Mouse (Mus musculus) adrenal gland, postnatal 14 days (tissue): Measurements from ENCODE around the gene Tradd. TPM values are rescaled to one million over a fixed set of nuclear protein-coding genes. Genes with fewer than 3 reads are reported as not detected.
"Not testable (repeated sequence)": the region's sequence is repeated elsewhere in the genome, so short reads cannot be mapped to it uniquely, and the experiment has no call there.

Experiments used
- DNase-seq: peaks from one replicate; pipeline ENCODE4 v3.0.0; 2021; ENCODE audit warnings: mixed read lengths
- total RNA-seq: library from RNA; stranded (reverse); gene quantifications from 2 replicates; pipeline ENCODE4 v1.2.3, GENCODE M21; 2021

Gene Tradd
- total RNA-seq, 1 experiment from 2014 or later, result 12.7 TPM

DNA sequence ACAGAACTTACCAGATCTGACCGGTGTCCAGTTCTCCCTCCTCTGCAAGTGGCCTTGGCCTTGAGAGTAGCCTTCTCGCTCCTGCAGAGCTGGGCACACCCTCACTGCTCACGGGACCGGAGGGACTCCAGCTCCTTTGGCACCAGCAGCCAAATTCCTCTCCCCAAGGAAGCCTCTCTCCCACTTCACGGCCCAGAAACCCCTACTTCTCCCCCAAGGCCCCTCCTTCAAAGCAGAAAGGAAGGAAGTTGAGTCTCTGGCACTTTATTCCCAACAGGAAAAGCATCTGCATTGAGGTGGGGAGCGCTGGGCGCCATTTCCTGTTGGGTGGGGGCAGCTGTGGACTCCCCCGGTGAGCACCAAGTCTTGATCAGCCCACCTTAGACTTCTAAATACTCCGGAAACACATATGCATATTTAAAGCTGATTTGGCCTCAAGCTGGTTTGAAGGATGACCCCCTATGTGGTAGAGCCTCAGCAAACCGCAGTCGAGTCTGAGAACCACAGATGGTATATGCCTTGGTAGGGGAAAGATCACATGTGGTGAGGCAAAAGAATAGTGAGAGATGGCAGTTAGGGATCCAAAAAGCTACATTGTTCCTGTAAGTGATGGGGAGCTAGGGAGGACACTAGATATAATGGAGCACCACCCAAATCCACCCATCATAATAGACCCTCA is 31.6 kb upstream of the Tradd start, which contains the start of gene Exoc3l:
Gene Exoc3l, minus strand, starts transcription at position 207 of the 679 bp plus-strand sequence.
- DNase-seq, result peak; percentile 80

DNA sequence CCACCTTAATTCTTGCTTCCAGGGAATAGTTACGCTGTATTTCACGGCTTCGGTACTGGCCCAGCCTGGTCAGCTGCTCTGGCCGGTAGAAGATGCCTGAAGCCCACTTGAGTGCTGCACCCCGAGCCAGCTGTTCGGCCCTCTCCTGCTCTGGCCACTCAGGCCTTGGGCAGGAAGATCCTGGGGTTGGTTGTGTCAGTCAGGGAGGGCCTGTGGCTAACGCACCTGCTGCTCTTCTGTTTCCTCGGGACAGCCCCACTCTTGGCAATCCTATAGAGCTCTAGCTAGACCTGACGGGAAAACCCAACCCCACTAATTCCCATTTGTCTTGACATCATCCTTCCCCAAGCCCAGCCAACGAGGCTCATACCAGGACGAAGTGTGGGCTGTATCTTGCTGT is 30.8 kb upstream of the Tradd start:
- no peak for DNase-seq

DNA sequence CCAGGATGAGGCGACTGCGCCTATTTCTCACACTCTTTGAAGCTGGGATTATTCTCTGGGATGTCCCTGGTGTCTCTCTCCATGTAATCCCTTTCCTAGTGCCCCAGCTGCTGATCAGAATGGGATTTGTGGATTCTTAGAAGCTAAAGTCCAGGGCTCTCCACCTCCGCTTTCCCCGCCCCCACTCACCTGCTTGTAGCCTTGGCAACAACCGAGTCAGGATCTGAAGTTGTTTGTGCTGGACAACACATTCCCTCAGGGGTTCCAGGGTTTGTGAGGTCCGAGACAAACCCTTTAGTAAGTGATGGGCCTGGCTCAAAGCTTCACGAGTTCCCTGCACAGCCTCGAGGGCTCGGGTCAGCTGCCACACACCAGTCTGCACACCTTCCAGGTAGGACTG is 30.4 kb upstream of the Tradd start:
- DNase-seq, result no peak

- no peak for DNase-seq
Observed at GRCm38 (mm10) chr8:105293405-105293804, 29.0 kb upstream of the Tradd start.

- no peak for DNase-seq
Observed at GRCm38 (mm10) chr8:105292471-105292870, 28.1 kb upstream of the Tradd start.

DNA sequence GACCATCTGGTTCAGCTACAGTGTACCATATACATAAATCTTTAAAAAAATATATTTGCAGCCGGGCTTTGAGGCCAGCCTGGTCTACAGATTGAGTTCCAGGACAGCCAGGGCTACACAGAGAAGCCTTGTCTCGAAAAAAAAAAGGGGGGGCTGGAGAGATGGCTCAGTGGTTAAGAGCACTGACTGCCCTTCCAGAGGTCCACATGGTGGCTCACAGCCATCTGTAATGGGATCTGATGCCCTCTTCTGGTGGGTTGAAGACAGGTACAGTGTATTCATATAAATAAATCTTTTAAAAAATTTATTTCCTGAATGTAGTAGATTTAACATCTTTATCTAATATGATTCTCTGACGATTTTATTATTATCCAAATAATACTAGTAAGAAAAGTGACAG is 27.4 kb upstream of the Tradd start:
- DNase-seq, result not testable (repeated sequence)

GRCm38 (mm10) chr8:105291364-105291763 is 27.0 kb upstream of the Tradd start:
- not testable (repeated sequence) for DNase-seq

DNA sequence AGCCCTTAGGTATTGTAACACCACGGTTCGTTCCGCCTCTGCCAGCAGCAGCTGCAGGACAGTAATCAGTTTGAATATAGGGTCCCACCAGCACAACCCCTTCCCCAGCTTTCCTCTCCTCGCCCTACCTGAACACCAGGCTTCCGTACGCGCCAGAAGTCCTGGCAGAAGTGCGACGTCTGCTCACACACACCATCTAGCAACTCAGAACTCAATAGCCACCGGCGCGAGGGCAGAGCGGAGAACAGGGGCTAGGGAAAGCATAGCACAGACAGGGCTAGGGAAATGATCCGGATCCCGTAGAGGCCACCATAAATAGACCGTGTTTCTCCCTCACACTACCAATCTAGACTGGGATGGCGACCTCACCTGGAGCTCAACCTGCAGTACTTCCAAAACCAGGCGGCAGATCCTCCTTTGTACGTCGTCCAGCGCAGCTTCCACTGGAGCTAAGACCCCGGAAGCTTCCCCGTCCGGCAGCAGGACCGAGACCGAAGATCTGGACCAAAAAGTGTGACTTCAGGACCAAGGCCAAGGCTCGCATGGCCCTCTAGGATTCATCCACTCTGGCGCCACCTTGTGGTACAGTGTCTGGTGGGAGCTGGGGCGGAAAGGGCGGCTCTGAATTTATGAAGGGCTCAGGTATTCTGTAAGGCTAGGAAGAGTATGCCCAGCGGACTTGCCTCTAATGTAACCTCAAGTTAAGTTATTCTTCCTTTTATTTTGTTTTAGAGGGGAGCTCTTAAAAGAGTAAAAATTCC is 26.3 kb upstream of the Tradd start:
- DNase-seq, result peak; percentile 96

- peak; percentile 82 for DNase-seq
Observed at GRCm38 (mm10) chr8:105289805-105290460, 25.5 kb upstream of the Tradd start, which contains the start of gene 4931428F04Rik. 4931428F04Rik (minus strand) TSS chr8:105289864.

- peak; percentile 96 for DNase-seq
Observed at GRCm38 (mm10) chr8:105288958-105289732, 24.7 kb upstream of the Tradd start.

DNA sequence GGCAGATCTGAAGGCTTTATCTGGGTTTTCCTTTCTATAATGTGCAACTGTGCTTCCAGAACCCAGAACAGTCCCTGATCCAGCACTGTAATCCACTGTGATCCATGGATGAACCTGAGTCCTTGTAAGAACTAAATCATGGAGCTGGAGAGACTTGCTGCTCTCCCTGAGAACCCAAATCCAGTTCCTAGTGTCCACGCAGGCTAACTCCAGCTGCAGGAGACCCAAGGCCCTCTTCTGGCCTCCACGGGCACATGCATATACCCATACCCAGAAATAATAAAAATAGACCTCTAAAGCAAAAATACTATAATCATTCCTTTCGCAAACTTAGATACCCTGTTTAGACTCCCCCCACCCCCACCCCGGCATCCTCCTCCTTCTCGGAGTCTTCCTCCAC is 23.8 kb upstream of the Tradd start:
- no peak for DNase-seq

DNA sequence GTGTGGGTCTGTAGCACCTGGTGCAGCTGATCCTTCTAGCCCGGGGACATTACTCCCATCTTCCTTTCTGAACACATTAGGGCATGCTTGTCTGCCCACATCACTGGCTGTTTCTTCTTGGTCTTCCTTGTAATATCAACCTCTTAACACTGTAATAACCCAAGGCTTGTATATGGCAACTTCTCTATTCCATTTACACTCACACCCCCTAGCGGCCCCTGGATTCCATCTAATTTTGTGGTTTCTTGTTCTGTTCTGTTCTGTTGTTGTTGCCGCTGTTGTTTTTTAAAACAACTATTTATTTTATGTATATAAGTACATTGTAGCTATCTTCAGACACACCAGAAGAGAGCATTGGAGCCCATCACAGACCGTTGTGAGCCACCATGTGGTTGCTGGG is 22.5 kb upstream of the Tradd start:
- DNase-seq, result no peak

DNA sequence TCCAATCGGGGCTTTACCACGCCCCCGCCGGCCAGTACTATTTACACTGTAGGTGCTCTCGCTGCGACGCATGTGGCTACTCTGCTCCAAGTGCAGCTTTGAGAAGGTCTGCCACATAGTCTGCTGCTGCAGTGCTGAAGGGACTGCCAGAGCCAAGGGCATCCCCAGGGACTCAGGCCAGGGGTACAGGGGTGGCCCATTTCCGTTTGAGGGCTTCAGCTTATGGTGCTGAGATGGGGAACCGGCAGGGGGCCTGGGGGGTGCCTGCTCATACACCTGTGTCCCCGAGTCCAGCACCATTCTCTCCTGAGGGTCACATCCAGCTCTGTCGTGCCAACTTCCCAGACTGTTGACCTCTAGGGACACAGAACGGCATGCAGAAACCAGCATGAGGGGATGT is 21.1 kb upstream of the Tradd start:
- DNase-seq, result no peak

DNA sequence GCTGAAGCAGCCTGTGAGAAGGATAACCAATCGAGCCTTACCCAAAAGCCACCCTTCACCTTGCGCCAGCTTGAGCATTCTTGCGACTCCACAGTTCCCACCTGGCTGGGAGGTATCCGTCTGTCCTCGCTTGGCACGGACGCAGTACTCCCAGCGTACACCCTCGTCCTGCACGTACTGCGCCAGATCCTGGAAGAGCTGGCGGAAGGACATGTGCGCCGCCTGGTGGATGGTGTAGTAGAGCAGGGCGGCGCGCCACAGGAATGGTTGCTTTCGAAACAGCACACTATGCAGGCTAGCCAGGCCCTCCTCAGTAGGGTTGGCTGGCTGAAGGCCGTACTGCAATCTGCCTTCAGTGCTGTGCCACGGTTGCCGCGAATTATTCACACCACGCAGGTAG is 18.7 kb upstream of the Tradd start:
- DNase-seq, result peak; percentile 80

DNA sequence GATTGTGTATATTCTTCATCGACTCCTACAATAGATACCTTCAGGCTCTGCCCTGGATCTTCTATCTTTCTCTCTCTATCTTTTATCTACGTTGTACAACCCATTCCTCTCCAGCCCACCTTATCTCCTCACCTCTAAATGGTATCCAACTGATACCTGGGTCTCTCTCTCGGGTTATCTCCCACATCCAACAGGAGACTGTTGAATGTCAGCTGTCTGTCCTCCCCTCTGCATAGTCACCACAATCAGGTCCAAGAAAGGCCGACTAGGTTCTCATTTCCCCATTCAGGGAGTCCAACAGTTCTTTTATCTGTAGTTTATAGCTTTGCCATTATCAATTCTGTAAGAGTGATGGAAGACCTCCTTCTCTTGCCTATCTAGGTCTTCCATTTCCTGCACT is 17.8 kb upstream of the Tradd start:
- DNase-seq, result no peak

DNA sequence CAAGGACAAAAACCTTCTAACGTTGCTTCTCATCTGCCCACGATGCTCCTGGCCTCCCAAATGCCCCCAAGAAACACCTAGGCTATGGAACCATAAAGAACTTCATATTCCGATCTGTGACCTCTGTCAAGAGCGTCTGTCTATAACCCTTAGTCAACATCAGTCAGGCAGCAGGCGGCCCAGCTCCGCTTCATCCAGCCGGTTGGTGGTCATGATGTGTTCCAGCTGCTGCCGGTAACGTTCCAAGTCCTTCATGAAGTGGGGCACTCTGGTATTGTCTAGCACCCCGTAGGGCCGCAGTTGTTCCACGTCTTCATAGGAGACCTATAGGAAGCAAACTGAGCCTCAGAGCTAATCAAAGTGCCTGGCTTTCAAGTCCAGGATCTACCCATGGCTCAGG is 17.4 kb upstream of the Tradd start:
- DNase-seq, result no peak

DNA sequence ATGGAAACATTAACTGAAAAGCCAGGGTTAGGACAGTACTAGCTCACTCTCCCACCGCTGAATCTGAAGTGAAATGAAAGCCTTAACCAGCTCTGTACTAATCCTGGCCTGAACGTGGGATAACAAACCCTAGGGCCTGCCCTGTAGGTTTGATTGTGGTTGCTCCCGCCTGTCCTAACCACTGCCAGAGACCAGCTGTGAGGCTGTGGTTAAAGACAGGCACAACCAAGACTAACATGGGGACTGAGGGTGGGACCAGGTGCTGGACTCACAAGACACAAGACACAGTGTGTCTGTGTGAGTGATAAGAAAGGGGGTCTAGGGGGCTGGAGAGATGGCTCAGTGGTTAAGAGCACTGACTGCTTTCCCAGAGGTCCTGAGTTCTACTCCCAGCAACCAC is 16.2 kb upstream of the Tradd start:
- DNase-seq, result no peak

DNA sequence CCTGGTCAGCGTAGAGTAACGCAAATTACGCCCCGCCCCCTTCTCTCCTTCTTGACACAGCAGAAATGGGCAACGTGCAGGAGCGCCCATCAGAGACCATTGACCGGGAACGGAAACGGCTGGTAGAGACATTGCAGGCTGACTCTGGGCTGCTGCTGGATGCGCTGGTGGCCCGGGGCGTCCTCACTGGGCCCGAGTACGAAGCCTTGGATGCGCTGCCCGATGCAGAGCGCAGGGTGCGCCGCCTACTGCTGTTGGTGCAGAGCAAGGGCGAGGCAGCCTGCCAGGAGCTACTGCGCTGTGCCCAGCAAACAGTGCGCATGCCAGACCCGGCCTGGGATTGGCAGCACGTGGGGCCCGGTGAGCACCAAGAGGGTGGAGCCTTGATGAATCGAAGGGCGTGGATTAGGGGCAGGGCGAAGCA is 14.5 kb upstream of the Tradd start:
- DNase-seq, result peak; percentile 94

GRCm38 (mm10) chr8:105276292-105277120 is 12.1 kb upstream of the Tradd start:
- peak; percentile 70 for DNase-seq

DNA sequence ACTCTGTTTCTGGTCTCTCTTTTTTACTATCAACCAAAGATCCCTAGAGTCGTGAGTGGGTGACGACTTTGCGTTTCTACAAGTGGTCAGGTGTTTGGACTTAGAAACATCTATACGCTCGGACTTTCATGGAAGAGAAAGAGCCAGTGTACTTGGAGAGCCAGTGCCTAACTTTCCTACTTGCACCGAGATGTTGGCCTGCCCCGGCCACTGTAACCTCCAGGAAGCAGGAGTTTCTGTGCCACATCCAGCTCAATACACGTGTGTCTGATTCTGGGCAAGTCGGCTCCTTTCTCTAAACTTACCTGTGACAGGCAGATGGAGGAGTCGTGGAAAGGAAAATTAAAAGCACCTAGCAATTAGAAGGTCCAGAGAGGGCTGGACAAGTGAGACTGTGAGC is 11.4 kb upstream of the Tradd start, which contains the start of gene Nol3:
Gene Nol3, plus strand, starts transcription at position 301 of the 400 bp plus-strand sequence.
- DNase-seq, result no peak

- no peak for DNase-seq
Observed at GRCm38 (mm10) chr8:105275387-105275786, 11.0 kb upstream of the Tradd start.

- no peak for DNase-seq
Observed at GRCm38 (mm10) chr8:105270916-105271186, 6.4 kb upstream of the Tradd start.
